Mouse (Mus musculus) adrenal gland, adult (tissue): Measurements from ENCODE around the gene Parpbp.

Experiments
- DNase-seq, 2 experiments: peaks; one replicate each; pipeline ENCODE4 v3.0.0; 2022 to 2023; ENCODE audit warnings: low spot score in 1 of 2; ENCODE audit not compliant: inconsistent age in 2 of 2

Parpbp gene

DNA sequence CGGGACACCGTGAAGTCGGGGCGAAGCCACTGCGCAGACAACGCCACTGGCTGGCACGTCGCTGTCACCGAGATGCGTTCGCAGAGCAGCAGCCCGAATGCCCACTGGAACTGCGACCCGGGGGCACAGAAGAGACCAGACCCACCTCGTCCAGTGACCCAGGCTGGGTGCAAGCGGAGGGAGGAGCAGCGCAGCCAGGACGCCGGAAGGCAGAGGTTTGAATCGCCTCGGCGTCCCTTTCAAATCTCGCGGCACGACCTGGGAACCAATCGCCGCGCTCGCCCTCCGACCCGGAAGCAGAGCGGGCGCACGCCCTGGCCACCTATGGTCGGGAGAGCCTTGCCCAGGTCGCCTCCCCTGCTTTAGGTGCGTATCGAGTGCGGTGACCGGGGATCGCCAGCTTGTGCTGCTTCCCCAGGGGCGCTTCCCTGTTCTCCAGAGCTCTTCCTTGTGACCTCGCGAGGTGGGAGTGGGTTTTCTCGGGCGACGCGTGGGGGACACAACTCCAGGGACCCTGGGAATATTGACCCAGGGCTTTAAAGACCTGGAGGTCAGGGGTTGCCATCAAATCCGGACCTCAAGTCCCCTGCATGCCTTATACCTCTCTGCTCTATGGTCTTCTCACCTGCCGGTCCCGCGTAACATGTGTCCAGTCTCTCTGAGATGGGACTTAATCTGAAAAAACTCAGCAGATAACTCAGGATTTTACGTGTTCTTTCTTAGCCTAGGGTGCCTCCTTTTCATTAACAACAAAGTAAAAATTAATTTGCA, at the start of gene Parpbp, which contains the start of gene Nup37:
TSS of gene Parpbp (minus strand) at position 235 of the 771 bp plus-strand sequence.
TSS of gene Nup37 (plus strand) at position 286 of the 771 bp plus-strand sequence.
- DNase-seq, result peak; percentile 86 to 95

GRCm38 (mm10) chr10:88167438-88168077, 20.8 kb upstream of the Parpbp start:
- DNase-seq, result no peak

DNA sequence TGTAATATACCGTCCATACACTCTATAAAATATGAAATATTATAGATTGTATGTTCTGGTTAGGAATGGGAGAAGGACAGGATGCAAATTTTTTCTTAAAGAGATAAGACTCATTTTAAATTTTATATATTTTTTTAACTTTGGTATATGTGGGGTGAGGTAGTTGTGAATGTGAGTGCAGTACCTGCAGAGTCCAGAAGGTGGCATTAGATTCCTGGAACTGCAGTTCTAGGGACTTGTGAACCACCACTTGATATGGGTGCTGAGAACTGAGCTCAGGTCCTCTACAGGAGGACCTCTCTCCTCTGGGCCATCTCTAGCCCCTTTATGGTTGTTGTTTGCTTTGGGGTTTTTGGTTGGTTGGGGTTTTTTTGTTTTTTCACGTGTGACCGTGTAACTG, 19.4 kb upstream of the Parpbp start:
- peak in 1 of 2 experiments; percentile 26 for DNase-seq

DNA sequence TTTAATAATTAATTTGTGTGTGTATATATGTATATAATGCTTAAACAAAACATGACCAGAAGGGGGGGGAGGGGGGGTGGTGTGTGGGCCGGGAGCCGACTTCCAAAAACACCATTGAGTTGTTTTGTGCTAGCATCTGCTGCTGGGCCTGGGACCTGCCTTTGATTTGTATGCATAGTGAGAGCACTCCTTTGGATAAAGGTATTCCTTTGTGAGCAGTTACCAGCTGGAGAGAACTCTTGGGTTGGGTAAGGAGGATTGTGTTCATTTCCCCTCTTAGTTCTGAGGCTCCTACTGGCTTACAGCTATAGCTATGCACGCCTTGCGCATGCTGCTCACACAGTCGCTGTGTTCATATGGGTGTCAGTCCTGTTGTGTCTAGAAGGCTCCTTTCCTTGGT, 15.9 kb upstream of the Parpbp start:
- DNase-seq, result no peak

DNA sequence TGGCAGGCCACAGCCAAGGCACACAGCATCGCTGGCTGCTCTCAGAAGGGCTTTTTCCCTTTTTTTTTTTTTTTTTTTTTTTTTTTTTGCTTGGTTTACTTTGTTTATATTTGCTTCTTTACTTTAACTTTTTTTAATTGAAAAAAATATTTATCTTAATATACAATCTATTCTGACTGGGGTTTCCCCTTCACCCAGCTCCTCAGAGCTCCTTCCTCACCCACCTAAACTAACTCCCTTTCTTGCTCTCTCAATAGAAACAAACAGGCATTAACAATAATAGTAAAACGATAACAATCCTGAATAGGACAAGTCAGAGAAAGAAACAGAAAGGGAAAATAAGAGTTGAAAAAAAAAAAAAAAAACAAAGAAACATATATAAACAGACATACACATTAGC, 15.4 kb upstream of the Parpbp start:
- no peak for DNase-seq

DNA sequence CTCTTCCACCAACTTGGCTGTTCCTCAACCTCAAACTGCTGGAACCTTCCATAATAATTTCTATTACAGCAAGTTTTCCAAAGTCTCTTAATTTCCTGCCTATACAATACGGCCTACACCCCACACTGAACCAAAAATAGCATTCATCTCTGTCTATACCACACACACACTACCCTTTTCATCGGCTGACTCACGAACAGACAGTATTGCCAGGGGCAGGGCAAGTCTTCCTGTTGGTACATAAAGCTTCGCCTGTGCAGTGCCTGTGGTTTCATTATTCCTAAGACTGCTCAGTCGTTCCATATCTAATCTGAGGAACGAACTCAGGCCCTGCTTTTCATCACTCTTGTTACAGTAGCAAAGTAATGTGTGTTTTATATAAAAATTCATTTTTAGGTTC, 4.9 kb upstream of the Parpbp start:
- DNase-seq, result no peak

GRCm38 (mm10) chr10:88150381-88150780, 3.6 kb upstream of the Parpbp start:
- DNase-seq, result no peak

- DNase-seq, result no peak
These were observed 554 bp downstream of the Parpbp start for GRCm38 (mm10) chr10:88146187-88146586.

DNA sequence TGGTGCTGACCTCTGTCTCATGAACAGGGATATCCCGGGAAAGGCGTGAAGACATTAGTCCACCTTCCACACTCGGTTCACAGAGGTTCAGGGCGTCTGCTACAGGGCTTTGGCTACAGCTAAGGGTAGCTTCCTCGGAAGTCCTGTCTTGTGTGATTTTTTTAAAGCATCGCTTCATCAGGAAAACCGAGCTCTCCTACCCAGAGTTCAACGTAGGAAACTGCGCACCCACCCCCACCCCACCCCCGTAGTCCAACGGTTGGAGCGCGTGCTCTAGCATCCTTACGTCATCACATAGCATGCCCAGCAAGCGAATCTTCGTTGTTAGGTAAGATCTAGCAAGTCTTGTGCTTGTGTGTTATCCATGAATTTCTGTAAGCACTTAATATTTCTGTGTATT, 11.1 kb downstream of the Parpbp start:
- DNase-seq, result no peak

DNA sequence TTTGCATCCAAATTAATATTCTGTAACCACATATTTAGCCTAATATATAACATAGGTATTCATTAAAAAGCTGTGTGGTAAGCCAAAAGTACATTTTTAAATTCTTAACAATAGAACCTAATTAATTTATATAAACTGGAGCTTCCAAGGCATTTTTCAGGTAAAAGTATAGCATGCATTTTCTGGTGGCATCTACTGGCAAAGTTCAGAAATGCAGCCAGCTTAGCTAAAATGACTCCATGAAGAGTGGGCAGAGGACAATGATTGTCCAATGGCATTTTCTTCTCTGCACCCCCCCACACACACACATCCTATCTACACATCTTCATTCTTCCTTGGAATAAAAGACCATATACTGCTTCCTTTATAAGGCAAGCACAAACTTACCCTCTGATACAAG, 27.0 kb downstream of the Parpbp start:
- DNase-seq, result no peak

- DNase-seq, result peak in 1 of 2 experiments; percentile 33
These were observed 33.5 kb downstream of the Parpbp start for GRCm38 (mm10) chr10:88113290-88113689.

DNA sequence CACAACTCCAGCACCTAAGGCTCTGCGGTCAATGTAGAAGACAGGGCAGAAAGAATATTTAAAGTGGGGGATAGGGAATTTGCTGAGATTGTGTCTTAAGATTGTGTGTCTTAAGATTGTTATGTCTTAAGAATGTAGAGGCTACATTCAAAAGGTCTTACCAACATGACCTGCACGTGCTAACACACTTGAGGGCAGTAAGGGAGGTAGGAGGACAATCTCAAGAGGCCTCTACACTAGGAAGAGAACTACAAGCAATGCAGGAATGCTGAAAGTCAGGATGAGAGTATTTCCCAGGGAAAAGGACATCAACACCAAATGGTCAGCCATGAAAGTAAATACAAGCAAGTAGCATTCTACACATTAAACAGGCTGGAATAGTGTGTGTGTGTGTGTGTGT, 40.6 kb downstream of the Parpbp start:
- DNase-seq, result no peak

DNA sequence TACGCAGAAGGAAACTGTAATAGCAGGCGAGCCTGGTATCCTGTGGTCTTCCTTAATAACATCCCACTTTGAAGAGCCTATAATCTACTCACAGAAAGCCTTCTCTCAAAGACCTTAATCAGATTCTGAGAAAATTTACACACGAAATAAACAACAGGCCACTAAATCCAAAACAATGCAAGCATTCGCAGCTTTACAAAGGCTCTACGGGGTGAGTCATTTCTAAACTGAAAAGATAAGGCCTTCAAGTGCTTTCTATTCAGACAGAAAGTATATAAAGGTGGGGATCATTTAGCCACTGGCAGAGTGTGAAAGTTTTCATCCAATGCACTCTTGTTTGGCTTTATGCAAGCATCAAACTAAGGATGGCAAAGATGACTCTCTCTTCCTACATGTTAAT, 56.0 kb downstream of the Parpbp start, which contains the start of gene Pmch:
TSS of gene Pmch (plus strand) at position 301 of the 400 bp plus-strand sequence.
- no peak for DNase-seq

DNA sequence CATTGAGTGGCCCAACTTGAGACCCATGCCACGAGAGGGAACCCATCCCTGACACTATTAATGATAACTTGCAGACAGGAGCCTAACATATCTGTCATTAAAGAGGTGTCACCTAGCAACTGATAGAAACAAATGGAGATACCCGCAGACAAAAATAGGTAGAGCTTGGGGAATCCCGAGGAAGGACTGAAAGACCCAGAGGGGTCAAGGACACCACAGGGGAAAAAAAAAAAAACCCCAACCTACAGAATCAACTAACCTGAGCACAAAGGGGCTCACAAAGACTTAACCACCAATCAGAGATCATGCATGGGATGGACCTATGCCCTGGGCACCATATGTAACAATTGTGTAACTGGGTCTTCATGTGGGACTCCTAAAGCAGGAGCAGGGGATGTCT, 79.4 kb downstream of the Parpbp start:
- no peak for DNase-seq

GRCm38 (mm10) chr10:88064872-88065271, 81.9 kb downstream of the Parpbp start:
- DNase-seq, result no peak

DNA sequence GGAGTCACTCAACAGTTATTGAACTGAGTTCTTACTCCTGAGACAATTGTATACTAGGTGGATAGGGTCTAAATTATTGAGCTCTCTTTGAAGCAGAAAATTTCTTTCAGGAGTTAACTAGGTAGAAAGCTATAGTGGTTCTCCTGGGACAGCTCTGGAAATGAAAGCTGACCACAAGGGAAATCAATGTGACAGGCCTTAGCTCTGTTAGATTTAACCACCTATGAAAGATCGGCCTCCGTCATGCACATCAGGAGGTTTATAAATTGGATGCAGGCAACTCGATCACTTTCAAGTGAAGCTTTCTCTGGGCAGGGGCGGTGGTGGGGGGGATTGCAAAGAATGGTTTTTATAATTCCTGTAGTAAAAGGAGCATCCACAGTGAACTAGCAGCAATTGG, 83.3 kb downstream of the Parpbp start:
- DNase-seq, result no peak

DNA sequence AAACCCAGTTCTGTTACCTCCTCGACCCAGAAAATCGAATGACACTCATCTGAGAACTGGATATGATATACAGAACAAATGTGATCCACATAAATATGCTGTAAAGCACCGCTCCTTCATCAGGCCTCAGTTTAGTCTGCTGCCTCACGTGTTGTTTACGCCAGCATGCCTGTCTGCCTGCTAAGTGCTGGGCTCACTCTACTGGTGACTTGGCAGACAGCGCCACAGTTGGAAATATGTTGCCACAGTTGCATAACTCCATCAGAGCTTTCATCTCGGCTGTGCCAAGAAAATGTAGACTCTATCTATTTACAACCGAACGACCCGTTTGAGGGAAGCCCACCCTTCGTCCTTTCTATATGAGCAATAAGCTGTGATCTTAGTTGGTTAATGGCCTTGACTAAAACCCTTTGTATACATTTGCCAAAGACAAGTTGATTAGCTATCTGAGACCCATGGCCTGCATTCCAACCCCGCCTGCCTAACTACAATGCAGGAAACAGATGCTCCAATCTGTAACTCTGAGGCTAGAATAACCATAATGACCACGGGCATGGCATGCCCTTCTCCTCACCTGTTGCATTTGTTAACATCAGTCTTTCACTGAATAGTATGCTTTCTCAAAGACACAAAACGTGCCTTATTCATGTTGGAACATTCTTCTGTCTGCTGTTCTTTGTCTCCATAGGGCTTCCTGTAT, 89.6 kb downstream of the Parpbp start:
- DNase-seq, result peak in 1 of 2 experiments; percentile 58

GRCm38 (mm10) chr10:88054233-88054985, 92.3 kb downstream of the Parpbp start:
- DNase-seq, result no peak

DNA sequence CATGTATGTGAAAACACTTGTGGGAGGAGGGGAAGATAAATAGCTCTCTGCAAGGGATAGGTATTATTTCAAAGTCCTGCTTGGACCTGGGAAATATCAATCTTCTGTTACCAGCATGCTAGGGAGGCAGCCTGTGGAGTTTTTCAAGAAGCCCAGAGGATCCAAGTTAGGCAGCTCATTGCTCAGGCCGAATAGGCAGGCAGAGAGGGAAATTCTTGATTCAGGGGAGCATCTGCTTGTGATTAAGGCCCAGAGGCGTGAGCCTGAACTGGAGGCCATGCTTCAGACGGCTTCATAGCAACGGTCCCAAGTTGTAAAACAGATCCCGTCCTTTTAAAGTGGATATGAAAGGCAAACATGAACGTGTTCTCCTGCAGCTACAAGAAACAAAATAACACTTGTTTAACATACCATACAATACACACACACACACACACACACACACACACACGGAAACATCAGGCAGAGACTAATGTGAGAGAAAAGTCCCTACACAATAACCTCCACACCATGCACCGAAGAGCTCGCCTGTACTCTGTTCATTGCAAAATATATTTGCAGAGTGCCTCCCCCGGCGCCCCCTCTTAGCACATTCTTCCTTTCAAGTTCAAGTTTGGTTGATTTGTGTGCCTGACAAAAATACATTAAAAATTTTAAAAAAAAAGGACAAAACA, 100.5 kb downstream of the Parpbp start:
- no peak for DNase-seq

GRCm38 (mm10) chr10:88044297-88044696, 102.4 kb downstream of the Parpbp start:
- no peak for DNase-seq
